21 mouse cellular contexts compared by ENCODE assay signal in the genomic region with DNA sequence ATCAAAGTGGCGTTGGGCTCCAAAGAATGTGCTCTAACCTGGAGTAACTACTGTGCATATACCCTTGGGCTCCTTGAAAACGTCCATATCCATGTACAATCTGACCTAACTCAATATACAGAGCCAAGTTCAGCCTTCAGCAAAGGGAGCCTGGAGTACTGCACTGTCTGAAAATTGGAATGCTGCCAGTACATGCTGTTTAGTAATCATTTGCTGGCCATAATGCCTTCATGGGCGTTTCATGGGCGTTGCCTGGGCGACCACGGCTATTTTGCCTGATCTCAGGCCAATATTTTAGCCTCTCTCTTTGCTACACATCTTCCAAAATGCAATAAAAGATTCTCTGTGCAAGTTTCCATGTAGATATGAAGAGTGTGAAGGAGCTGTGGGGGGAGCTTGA. TPM values are rescaled to one million over a fixed set of nuclear protein-coding genes. Genes with fewer than 3 reads are reported as not detected.
DNase-seq lines count a peak whose midpoint lies in the region; ATAC-seq and TF ChIP-seq lines count a peak whose summit lies in the region.
"Had no signal": no experiment of that assay in that cellular context is flagged by ENCODE, and none has a peak within 500 bp of the region (broad histone marks: within the 10 kb centered on the region; RNA-seq: fewer than 3 reads in every experiment).

No protein-coding gene starts in this region.

- H3K9me3 ChIP-seq in forebrain, embryonic 14.5 days (replicated peaks; ENCODE audit: control insufficient read depth, low read length): no peaks in the 10 kb centered on the region
- H3K9me3 ChIP-seq in forebrain, embryonic 11.5 days (ENCODE audit: control insufficient read depth, low read length): no peaks in the 10 kb centered on the region
- no peaks in the 10 kb centered on the region for H3K9me3 ChIP-seq in limb, embryonic 14.5 days (ENCODE audit: control insufficient read depth, low read length)
- no peaks in the 10 kb centered on the region for H3K9me3 ChIP-seq in limb, embryonic 10.5 days (replicated peaks)
- no peaks in the 10 kb centered on the region for H3K9me3 ChIP-seq in midbrain, postnatal 0 days (ENCODE audit: low read length)
- no peaks in the 10 kb centered on the region for H3K9me3 ChIP-seq in midbrain, embryonic 10.5 days (replicated peaks)
- H3K9me3 ChIP-seq: embryonic facial prominence, embryonic 15.5 days; forebrain, embryonic 13.5 days; hindbrain, embryonic 12.5 days; limb, embryonic 12.5 days; megakaryocyte, embryonic 14.5 days had no signal

- TF ChIP-seq POLR2A in limb, embryonic 14.5 days (IDR thresholded peaks at IDR 0.05; ENCODE audit: borderline replicate concordance, extremely low read depth, insufficient read depth, insufficient read length): no peak

- H3K4me3 ChIP-seq in forebrain, embryonic 14.5 days (ENCODE audit: low read depth, low read length): no peak overlapping the region
- no peak overlapping the region for H3K4me3 ChIP-seq in forebrain, embryonic 11.5 days (ENCODE audit: low read depth, low read length)
- H3K4me3 ChIP-seq in limb, embryonic 14.5 days (replicated peaks; ENCODE audit: low read length): no peak overlapping the region
- H3K4me3 ChIP-seq in limb, embryonic 10.5 days: no peak overlapping the region
- no peak overlapping the region for H3K4me3 ChIP-seq in midbrain, postnatal 0 days (ENCODE audit: low read depth, low read length)
- no peak overlapping the region for H3K4me3 ChIP-seq in midbrain, embryonic 10.5 days
- H3K4me3 ChIP-seq: embryonic facial prominence, embryonic 15.5 days; forebrain, embryonic 13.5 days; hindbrain, embryonic 12.5 days; limb, embryonic 12.5 days; megakaryocyte, embryonic 14.5 days; myocyte had no signal

- DNase-seq in forebrain, embryonic 14.5 days (ENCODE audit: low spot score): peak; percentile 66
- DNase-seq in forebrain, embryonic 11.5 days (ENCODE audit: low spot score): no peak
- DNase-seq in limb, embryonic 14.5 days (ENCODE audit: low spot score): peak; percentile 3
- DNase-seq in limb, embryonic 10.5 days (ENCODE audit: low spot score): no peak
- DNase-seq in midbrain, postnatal 0 days (ENCODE audit: low spot score): peak; percentile 46
- no peak for DNase-seq in midbrain, embryonic 10.5 days (ENCODE audit: low spot score)
- DNase-seq in mesoderm, embryonic 11.5 days (ENCODE audit: low read depth, low spot score): peak; percentile 2
- DNase-seq: cerebellum, adult 18-20 months; kidney, adult 11 months; thymus, adult 18-20 months had no signal

- H3K9ac ChIP-seq in forebrain, embryonic 14.5 days (ENCODE audit: low read length): no peak overlapping the region
- no peak overlapping the region for H3K9ac ChIP-seq in forebrain, embryonic 11.5 days (ENCODE audit: low read length)
- H3K9ac ChIP-seq in limb, embryonic 14.5 days (ENCODE audit: low read depth, low read length, severe bottlenecking): no peak overlapping the region
- H3K9ac ChIP-seq in midbrain, postnatal 0 days (replicated peaks; ENCODE audit: low read length, poor library complexity, severe bottlenecking): no peak overlapping the region
- H3K9ac ChIP-seq: embryonic facial prominence, embryonic 15.5 days; forebrain, embryonic 13.5 days; hindbrain, embryonic 12.5 days; limb, embryonic 12.5 days; liver, embryonic 14.5 days had no signal

- no peaks in the 10 kb centered on the region for H3K27me3 ChIP-seq in forebrain, embryonic 14.5 days (replicated peaks; ENCODE audit: control insufficient read depth, insufficient read depth, low read length)
- H3K27me3 ChIP-seq in forebrain, embryonic 11.5 days (ENCODE audit: control insufficient read depth, insufficient read depth, low read length): peaks cover under 1% of the 10 kb centered on the region; the same call in 1 of the 2 replicates
- H3K27me3 ChIP-seq in limb, embryonic 14.5 days (ENCODE audit: control insufficient read depth, insufficient read depth, low read length): no peaks in the 10 kb centered on the region
- peaks cover 32% of the 10 kb centered on the region for H3K27me3 ChIP-seq in limb, embryonic 10.5 days (ENCODE audit: low read depth, poor library complexity, severe bottlenecking)
- H3K27me3 ChIP-seq in midbrain, postnatal 0 days (ENCODE audit: insufficient read depth, low read length): no peaks in the 10 kb centered on the region
- H3K27me3 ChIP-seq in midbrain, embryonic 10.5 days (ENCODE audit: low read depth, poor library complexity, severe bottlenecking): peaks cover 31% of the 10 kb centered on the region
- H3K27me3 ChIP-seq: forebrain, embryonic 13.5 days; hindbrain, embryonic 12.5 days had no signal

- TF ChIP-seq CTCF in midbrain, postnatal 0 days (IDR thresholded peaks at IDR 0.05): no peak

- H3K36me3 ChIP-seq in forebrain, embryonic 14.5 days (ENCODE audit: control insufficient read depth, insufficient read depth, low read length): no peaks in the 10 kb centered on the region
- H3K36me3 ChIP-seq in forebrain, embryonic 11.5 days (ENCODE audit: control insufficient read depth, insufficient read depth, low read length): no peaks in the 10 kb centered on the region
- no peaks in the 10 kb centered on the region for H3K36me3 ChIP-seq in limb, embryonic 14.5 days (ENCODE audit: control insufficient read depth, insufficient read depth, low read length)
- no peaks in the 10 kb centered on the region for H3K36me3 ChIP-seq in limb, embryonic 10.5 days
- no peaks in the 10 kb centered on the region for H3K36me3 ChIP-seq in midbrain, postnatal 0 days (ENCODE audit: insufficient read depth, low read length)
- H3K36me3 ChIP-seq in midbrain, embryonic 10.5 days: no peaks in the 10 kb centered on the region
- H3K36me3 ChIP-seq: embryonic facial prominence, embryonic 15.5 days; hindbrain, embryonic 12.5 days; limb, embryonic 12.5 days had no signal

- 62% methylated on average over 6 of the region's 6 CpGs for WGBS in forebrain, embryonic 14.5 days
- 74% methylated on average over 6 of the region's 6 CpGs for WGBS in forebrain, embryonic 11.5 days
- WGBS in limb, embryonic 14.5 days: 64% methylated on average over 6 of the region's 6 CpGs
- 88% methylated on average over 6 of the region's 6 CpGs for WGBS in limb, embryonic 10.5 days
- 44% methylated on average over 6 of the region's 6 CpGs for WGBS in midbrain, postnatal 0 days
- 83% methylated on average over 6 of the region's 6 CpGs for WGBS in midbrain, embryonic 10.5 days

- H3K27ac ChIP-seq in forebrain, embryonic 14.5 days (ENCODE audit: low read depth, low read length): no peak overlapping the region
- H3K27ac ChIP-seq in forebrain, embryonic 11.5 days (ENCODE audit: low read depth, low read length): no peak overlapping the region
- no peak overlapping the region for H3K27ac ChIP-seq in limb, embryonic 14.5 days (replicated peaks; ENCODE audit: low read depth, low read length)
- no peak overlapping the region for H3K27ac ChIP-seq in limb, embryonic 10.5 days
- H3K27ac ChIP-seq in midbrain, postnatal 0 days (ENCODE audit: low read depth, low read length): no peak overlapping the region
- H3K27ac ChIP-seq in midbrain, embryonic 10.5 days (replicated peaks): no peak overlapping the region
- H3K27ac ChIP-seq: embryonic facial prominence, embryonic 15.5 days; forebrain, embryonic 13.5 days; hindbrain, embryonic 12.5 days; kidney, postnatal 0 days; limb, embryonic 12.5 days; liver, embryonic 14.5 days had no signal

- 0 out of 2 replicates have a peak, but pooled peaks cover 3% of the 10 kb centered on the region for H3K4me1 ChIP-seq in forebrain, embryonic 14.5 days (ENCODE audit: control insufficient read depth, insufficient read depth, low read length)
- no peaks in the 10 kb centered on the region for H3K4me1 ChIP-seq in forebrain, embryonic 11.5 days (replicated peaks; ENCODE audit: control insufficient read depth, insufficient read depth, low read length)
- no peaks in the 10 kb centered on the region for H3K4me1 ChIP-seq in limb, embryonic 14.5 days (ENCODE audit: control insufficient read depth, insufficient read depth, low read length)
- peaks cover 4% of the 10 kb centered on the region for H3K4me1 ChIP-seq in limb, embryonic 10.5 days
- no peaks in the 10 kb centered on the region for H3K4me1 ChIP-seq in midbrain, postnatal 0 days (ENCODE audit: insufficient read depth, low read length)
- peaks cover 9% of the 10 kb centered on the region for H3K4me1 ChIP-seq in midbrain, embryonic 10.5 days
- H3K4me1 ChIP-seq: embryonic facial prominence, embryonic 15.5 days; limb, embryonic 12.5 days; megakaryocyte, embryonic 14.5 days had no signal

- H3K4me2 ChIP-seq in forebrain, embryonic 14.5 days (ENCODE audit: low read length): no peak overlapping the region
- no peak overlapping the region for H3K4me2 ChIP-seq in forebrain, embryonic 11.5 days (ENCODE audit: low read depth, low read length, severe bottlenecking)
- H3K4me2 ChIP-seq in limb, embryonic 14.5 days (replicated peaks; ENCODE audit: low read depth, low read length, severe bottlenecking): no peak overlapping the region
- no peak overlapping the region for H3K4me2 ChIP-seq in midbrain, postnatal 0 days (ENCODE audit: low read depth, low read length, poor library complexity, severe bottlenecking)
- H3K4me2 ChIP-seq: embryonic facial prominence, embryonic 15.5 days; forebrain, embryonic 13.5 days; hindbrain, embryonic 12.5 days; limb, embryonic 12.5 days had no signal

- ATAC-seq in forebrain, embryonic 14.5 days: peak; percentile 5; the same call in 1 of the 2 replicates
- ATAC-seq in forebrain, embryonic 11.5 days (replicated peaks; ENCODE audit: low FRiP score): no peak
- ATAC-seq in limb, embryonic 14.5 days (ENCODE audit: low FRiP score, low read depth): no peak
- no peak for ATAC-seq in midbrain, postnatal 0 days (ENCODE audit: low FRiP score)
- no peak for ATAC-seq in megakaryocyte progenitor cell, adult 5-6 weeks (replicated peaks; ENCODE audit: poor library complexity)
- ATAC-seq: forebrain, embryonic 13.5 days had no signal

RNA-seq across cellular contexts. Expression of a gene that starts 36.7 kb away (rescaled TPM):
- 2.3 and 3.5 TPM in 2 replicates for polyA plus RNA-seq in forebrain, embryonic 14.5 days (2014; fragmentation: Nextera tagmentation; extraction: Ambion mirVana)
- 6.4 and 8.2 TPM in 2 replicates for polyA plus RNA-seq in forebrain, embryonic 11.5 days (2014; fragmentation: Nextera tagmentation; extraction: Ambion mirVana)
- polyA plus RNA-seq in limb, embryonic 14.5 days (2012; rRNA removed): 1.1 TPM in 2 replicates
- polyA plus RNA-seq in limb, embryonic 14.5 days (2014; fragmentation: Nextera tagmentation; extraction: Ambion mirVana): 1.5 and 2.1 TPM in 2 replicates
- 1.7 and 2.0 TPM in 2 replicates for polyA plus RNA-seq in limb, embryonic 10.5 days (2016; fragmentation: Nextera tagmentation; extraction: Ambion mirVana)
- 2.4 and 5.4 TPM in 2 replicates for total RNA-seq in midbrain, postnatal 0 days (2014; rRNA removed)
- polyA plus RNA-seq in midbrain, postnatal 0 days (2015; fragmentation: Nextera tagmentation; extraction: Ambion mirVana): 3.4 and 3.9 TPM in 2 replicates
- 7.1 and 9.3 TPM in 2 replicates for polyA plus RNA-seq in midbrain, embryonic 10.5 days (2016; fragmentation: Nextera tagmentation; extraction: Ambion mirVana)
- 0.62 and 1.2 TPM in 2 replicates for total RNA-seq in megakaryocyte progenitor cell, adult 5-6 weeks (2015)
- 0.29 and 0.61 TPM in 2 replicates for total RNA-seq in megakaryocyte progenitor cell, adult 5-6 weeks (2017)
- total RNA-seq: heart, adult 8-10 months had no signal
- polyA plus RNA-seq: myocyte; small intestine, adult 2 months had no signal

Comparison
In these comparisons a context has a peak if more than half of its experiments do, and no peak if none do; other contexts are left out.
1. DNase-seq: peak in forebrain, embryonic 14.5 days (single experiment), limb, embryonic 14.5 days (single experiment), midbrain, postnatal 0 days (single experiment) and mesoderm, embryonic 11.5 days (single experiment); none in forebrain, embryonic 11.5 days (single experiment), limb, embryonic 10.5 days (single experiment) and midbrain, embryonic 10.5 days (single experiment).